Mouse (Mus musculus) lung, adult 10 weeks (tissue): ENCODE results near the gene Rnft2. TPM values are rescaled to one million over a fixed set of nuclear protein-coding genes. Genes with fewer than 3 reads are reported as not detected.

Experiments
- polyA plus RNA-seq: library from polyadenylated mRNA; stranded (reverse); fragments of 350-450 nt; fragmentation: Illumina TruSeq; extraction: RNeasy Lipid Tissue Mini Kit (QIAGEN cat#74804); gene quantifications from one replicate; pipeline ENCODE4 v1.2.3, GENCODE M21; 2014; ENCODE audit warnings: low read depth, low replicate concordance; ENCODE audit not compliant: insufficient read depth

The Rnft2 gene
- polyA plus RNA-seq = 0.42 TPM

DNA sequence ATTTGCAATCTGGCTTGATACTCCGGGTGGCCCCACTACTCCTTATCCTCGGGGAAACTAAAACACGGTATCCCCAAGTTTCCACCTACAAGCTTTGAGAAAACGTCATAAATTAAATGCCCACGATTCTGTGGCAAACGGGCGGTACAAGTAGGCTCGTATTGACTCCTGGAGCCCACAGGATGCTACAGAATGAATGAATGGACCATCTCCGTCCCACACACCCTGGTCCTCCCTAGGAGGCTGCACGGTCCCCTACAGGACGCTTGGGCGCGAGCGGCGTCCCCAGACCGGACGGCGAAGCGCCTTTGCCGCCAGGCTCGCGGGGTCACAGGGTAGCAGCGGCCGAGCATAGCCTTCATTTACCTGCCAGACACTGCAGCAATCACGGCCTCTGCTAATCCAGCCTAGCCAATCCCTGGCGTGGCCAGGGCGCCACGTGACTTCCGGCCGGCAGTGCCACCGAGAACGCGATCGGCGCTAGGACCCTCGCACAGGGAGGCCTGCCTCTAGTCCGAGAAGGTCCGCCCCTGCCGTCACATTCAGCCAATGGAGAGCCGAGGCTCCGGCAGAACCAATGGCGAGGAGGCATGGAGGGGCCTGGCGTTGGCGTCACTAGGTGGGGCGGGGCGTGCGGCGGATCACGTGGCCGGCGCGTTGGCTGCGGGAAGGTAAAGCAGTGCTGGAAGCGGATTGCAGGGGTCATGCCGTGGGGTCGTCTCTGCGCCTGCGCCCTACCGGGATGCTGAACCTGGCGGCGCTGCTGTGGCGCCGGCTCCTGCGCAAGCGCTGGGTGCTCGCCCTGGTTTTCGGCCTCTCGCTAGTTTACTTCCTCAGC lies at the start of gene Rnft2, which contains the start of gene 2410131K14Rik:
TSS of gene Rnft2 (minus strand) at position 511 of the 838 bp plus-strand sequence.
TSS of gene 2410131K14Rik (plus strand) at position 622 of the 838 bp plus-strand sequence.

GRCm38 (mm10) chr5:118164581-118164980 lies 80.3 kb downstream of the Rnft2 start, which contains the start of gene Hrk:
Gene Hrk (plus strand): TSS chr5:118164648.

DNA sequence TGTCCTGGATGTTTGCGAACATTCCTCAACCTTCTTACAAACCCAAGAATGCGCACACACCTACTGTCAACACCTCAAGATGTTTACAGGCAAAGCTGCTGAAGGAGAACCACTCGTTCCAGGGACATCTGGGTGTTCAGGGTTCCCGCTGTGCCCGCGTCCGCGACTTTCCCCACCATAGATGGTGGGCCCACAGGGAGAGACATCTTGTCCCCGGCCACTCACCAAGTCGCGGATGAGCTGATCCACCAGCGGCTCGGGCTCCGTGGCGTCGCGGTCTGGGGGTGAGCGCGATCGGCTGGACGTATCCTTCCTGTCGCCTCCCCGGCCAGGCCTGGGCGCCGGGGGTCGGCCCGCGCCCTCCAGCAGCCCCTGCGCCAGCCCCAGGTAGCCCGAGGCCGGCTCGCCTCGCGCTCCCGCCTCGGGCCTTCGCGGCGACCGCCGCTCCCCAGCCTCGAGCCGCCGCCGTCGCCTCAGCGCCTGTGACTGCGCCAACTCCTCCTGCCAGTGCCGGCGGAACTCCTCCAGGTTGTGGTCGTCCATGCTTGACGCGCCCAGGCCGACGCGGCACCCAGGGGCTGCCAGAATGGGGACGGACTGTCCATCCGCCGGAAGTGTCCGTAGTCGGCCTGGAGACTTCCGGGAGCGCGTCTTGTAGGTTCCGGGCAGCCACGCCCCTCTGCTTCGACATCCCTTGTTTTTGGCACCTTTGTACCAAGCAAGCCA lies 89.9 kb downstream of the Rnft2 start, which contains the start of gene Fbxw8:
TSS of gene Fbxw8 (minus strand) at position 626 of the 726 bp plus-strand sequence.

Other genes with a start within 250 kb of the Rnft2 start
- gene Tesc, start 217.4 kb downstream of the Rnft2 start, polyA plus RNA-seq = 3.4 TPM
- 27.0 TPM for gene Fbxw8, start 89.7 kb downstream of the Rnft2 start, polyA plus RNA-seq
- gene Hrk, start 80.5 kb downstream of the Rnft2 start, polyA plus RNA-seq = not detected
- 3.0 TPM for gene 2410131K14Rik, start 111 bp upstream of the Rnft2 start, polyA plus RNA-seq